Comparison of ENCODE assay signal across 9 mouse cellular contexts in the genomic region with DNA sequence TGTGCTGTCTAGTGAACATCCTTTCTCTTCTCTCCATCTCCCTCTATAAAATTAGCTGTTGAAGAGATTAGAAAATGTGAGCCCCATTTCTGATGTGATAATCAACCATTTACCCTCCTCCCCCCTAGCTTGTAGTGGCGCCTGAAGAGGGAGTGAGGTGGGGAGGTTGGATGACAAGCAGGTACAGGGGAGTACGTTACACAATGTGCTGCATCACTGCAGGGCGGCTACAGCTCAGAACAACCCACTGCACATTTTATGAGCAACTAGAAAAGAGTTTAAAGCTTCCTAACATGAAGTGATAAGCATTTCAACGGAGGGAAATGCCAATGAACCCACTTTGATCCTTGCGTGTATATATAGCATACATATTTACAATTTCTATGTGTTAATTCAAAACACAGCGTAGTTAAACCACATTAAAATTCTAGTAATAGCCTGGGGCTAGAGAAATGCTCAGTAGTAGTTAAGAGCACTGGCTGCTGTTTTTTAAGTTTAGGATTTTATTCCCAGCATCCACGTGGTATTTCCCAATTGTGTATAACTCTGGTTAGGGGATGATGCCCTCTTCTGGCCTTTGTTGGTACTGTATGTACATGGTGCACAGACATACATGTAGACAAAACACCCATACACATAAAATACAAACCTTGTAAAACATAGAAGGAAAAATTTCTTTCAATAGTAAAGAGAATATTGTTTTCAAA. TPM values are rescaled to one million over a fixed set of nuclear protein-coding genes. Genes with fewer than 3 reads are reported as not detected.
DNase-seq lines count a peak whose midpoint lies in the region; ATAC-seq and TF ChIP-seq lines count a peak whose summit lies in the region.
"Had no signal": no experiment of that assay in that cellular context is flagged by ENCODE, and none has a peak within 500 bp of the region (broad histone marks: within the 10 kb centered on the region; RNA-seq: fewer than 3 reads in every experiment).

No protein-coding gene starts in this region.

- ATAC-seq in liver, postnatal 0 days: no peak
- no peak for ATAC-seq in monocyte, adult 5-6 weeks (replicated peaks; ENCODE audit: insufficient number of reproducible peaks, low FRiP score, low TSS enrichment, poor library complexity, severe bottlenecking)

- no peak overlapping the region for H3K9ac ChIP-seq in liver, postnatal 0 days (replicated peaks)

- H3K36me3 ChIP-seq in liver, postnatal 0 days (replicated peaks; ENCODE audit: insufficient read depth, low read length): no peaks in the 10 kb centered on the region

- no peaks in the 10 kb centered on the region for H3K27me3 ChIP-seq in liver, postnatal 0 days (ENCODE audit: insufficient read depth, low read length)

- 69% methylated on average over 7 of the region's 7 CpGs for WGBS in liver, postnatal 0 days (ENCODE audit: insufficient replicate concordance)

- no peak overlapping the region for H3K27ac ChIP-seq in liver, postnatal 0 days (ENCODE audit: low read depth)

- TF ChIP-seq EP300 in liver, postnatal 0 days (IDR thresholded peaks at IDR 0.05; ENCODE audit: low read depth): no peak

- no peak overlapping the region for H3K4me2 ChIP-seq in liver, postnatal 0 days (ENCODE audit: low read depth, low read length)

- DNase-seq in ovary, postnatal 10 days (ENCODE audit: low spot score): peak; percentile 30
- no peak for DNase-seq in ovary, postnatal 36 days (ENCODE audit: low spot score)
- peak; percentile 35 for DNase-seq in adrenal gland, adult 2 months
- DNase-seq in embryo, embryonic 9.5 days (ENCODE audit: extremely low spot score): peak; percentile 57
- DNase-seq in hindlimb bud, embryonic 11.5 days (ENCODE audit: extremely low spot score, low read depth, low spot score): peak; percentile 54
- peak; percentile 28 for DNase-seq in liver, postnatal 0 days
- peak; percentile 57 to 64 for DNase-seq in right cerebral cortex, adult 2 months (ENCODE audit: low spot score in 2 of 2)

- peaks cover 3% of the 10 kb centered on the region; the same call in 1 of the 2 replicates for H3K9me3 ChIP-seq in liver, postnatal 0 days (ENCODE audit: low read length)

- H3K4me3 ChIP-seq in liver, postnatal 0 days (ENCODE audit: low read depth, low read length): no peak overlapping the region

- no peaks in the 10 kb centered on the region for H3K4me1 ChIP-seq in liver, postnatal 0 days (ENCODE audit: insufficient read depth)

- TF ChIP-seq CTCF in liver, postnatal 0 days (IDR thresholded peaks at IDR 0.05; ENCODE audit: low read depth): peak; percentile 70

RNA-seq across cellular contexts. Expression of a gene that starts 7.6 kb away (rescaled TPM):
- total RNA-seq in adrenal gland, adult 2 months (2021): 100 to 1,000 TPM; 179 to 264 TPM
- 38.0 and 44.3 TPM in 2 replicates for polyA plus RNA-seq in adrenal gland, adult 2 months (2012; rRNA removed)
- polyA plus RNA-seq in liver, postnatal 0 days (2015; fragmentation: Nextera tagmentation; extraction: Ambion mirVana): 0.67 and 0.72 TPM in 2 replicates
- total RNA-seq in monocyte, adult 5-6 weeks (2017): not detected in 3 replicates
- total RNA-seq: neutrophil, adult 5-6 weeks had no signal

Comparison
In these comparisons a context has a peak if more than half of its experiments do, and no peak if none do; other contexts are left out.
1. RNA of a gene that starts 7.6 kb away (total RNA-seq): 179 to 264 TPM in adrenal gland, adult 2 months; not detected in monocyte, adult 5-6 weeks; every median in the first group is over 100 times any median in the second.